Mouse (Mus musculus) spleen, postnatal 14 days (tissue): Measurements from ENCODE around the gene Kdelr3.
A peak's percentile ranks its signal among the peaks of the same experiment; 100 is the strongest.

Source experiments
- DNase-seq, 2 experiments: peaks; one replicate each; pipeline ENCODE4 v3.0.0; 2021 to 2022; ENCODE audit warnings: low spot score in 2 of 2

Gene Kdelr3

GRCm38 (mm10) chr15:79516171-79517096 is at the start of gene Kdelr3:
Gene Kdelr3 (plus strand): TSS chr15:79516411.
- no peak for DNase-seq

- DNase-seq, result peak; percentile 54 to 78
Measured at GRCm38 (mm10) chr15:79466601-79467286, 49.5 kb upstream of the Kdelr3 start.

- DNase-seq, result no peak
Measured at GRCm38 (mm10) chr15:79469577-79469976, 46.6 kb upstream of the Kdelr3 start.

GRCm38 (mm10) chr15:79470583-79470982 is 45.6 kb upstream of the Kdelr3 start:
- DNase-seq, result no peak

GRCm38 (mm10) chr15:79471095-79471494 is 45.1 kb upstream of the Kdelr3 start:
- no peak for DNase-seq

GRCm38 (mm10) chr15:79473042-79473441 is 43.2 kb upstream of the Kdelr3 start:
- no peak for DNase-seq

GRCm38 (mm10) chr15:79473638-79474355 is 42.4 kb upstream of the Kdelr3 start:
- no peak for DNase-seq

GRCm38 (mm10) chr15:79477227-79477626 is 39.0 kb upstream of the Kdelr3 start:
- no peak for DNase-seq

- DNase-seq, result no peak
Measured at GRCm38 (mm10) chr15:79481181-79481688, 35.0 kb upstream of the Kdelr3 start.

- DNase-seq, result no peak
Measured at GRCm38 (mm10) chr15:79489463-79489862, 26.7 kb upstream of the Kdelr3 start.

- no peak for DNase-seq
Measured at GRCm38 (mm10) chr15:79493527-79493926, 22.7 kb upstream of the Kdelr3 start.

- DNase-seq, result no peak
Measured at GRCm38 (mm10) chr15:79500110-79500509, 16.1 kb upstream of the Kdelr3 start.

GRCm38 (mm10) chr15:79502891-79503341 is 13.3 kb upstream of the Kdelr3 start:
- DNase-seq, result no peak

GRCm38 (mm10) chr15:79503438-79503837 is 12.8 kb upstream of the Kdelr3 start:
- no peak for DNase-seq

GRCm38 (mm10) chr15:79504707-79505452 is 11.3 kb upstream of the Kdelr3 start, which contains the start of gene Kcnj4:
Gene Kcnj4 (minus strand): TSS chr15:79505241.
- no peak for DNase-seq

GRCm38 (mm10) chr15:79505616-79506283 is 10.5 kb upstream of the Kdelr3 start:
- DNase-seq, result no peak

- DNase-seq, result no peak
Measured at GRCm38 (mm10) chr15:79506460-79506859, 9.8 kb upstream of the Kdelr3 start.

- no peak for DNase-seq
Measured at GRCm38 (mm10) chr15:79507055-79507828, 9.0 kb upstream of the Kdelr3 start.

- no peak for DNase-seq
Measured at GRCm38 (mm10) chr15:79509998-79510397, 6.2 kb upstream of the Kdelr3 start.

- no peak for DNase-seq
Measured at GRCm38 (mm10) chr15:79510425-79510824, 5.8 kb upstream of the Kdelr3 start.
